Mouse (Mus musculus) ES-Bruce4 (cell line): Measurements from ENCODE around the gene 2200002D01Rik. TPM values are rescaled to one million over a fixed set of nuclear protein-coding genes. Genes with fewer than 3 reads are reported as not detected.
A peak's percentile ranks its signal among the peaks of the same experiment; 100 is the strongest.

Experiments
- H3K27ac ChIP-seq: 2 replicates; pipeline ENCODE4 v1.5.1; 2012; ENCODE audit warnings: low read length, inconsistent platforms; ENCODE audit not compliant: insufficient read depth
- H3K27me3 ChIP-seq: 2 replicates; pipeline ENCODE4 v1.6.1; 2012; ENCODE audit warnings: mild to moderate bottlenecking, low read length, inconsistent platforms; ENCODE audit not compliant: control insufficient read depth, poor library complexity, insufficient read depth, severe bottlenecking
- H3K36me3 ChIP-seq: 2 replicates; pipeline ENCODE4 v1.6.1; 2012; ENCODE audit warnings: inconsistent platforms, mild to moderate bottlenecking, low read length, moderate library complexity; ENCODE audit not compliant: control insufficient read depth, poor library complexity, insufficient read depth, severe bottlenecking
- H3K4me1 ChIP-seq: one replicate; pipeline ENCODE4 v1.8.1; 2011; ENCODE audit warnings: low read length; ENCODE audit not compliant: control insufficient read depth, insufficient read depth
- H3K4me3 ChIP-seq: 2 replicates; pipeline ENCODE4 v1.5.1; 2011; ENCODE audit warnings: low read depth, mild to moderate bottlenecking, low read length
- H3K9ac ChIP-seq: 2 replicates; pipeline ENCODE4 v1.6.1; 2012; ENCODE audit warnings: low read depth, mild to moderate bottlenecking, inconsistent platforms; ENCODE audit not compliant: poor library complexity, severe bottlenecking
- H3K9me3 ChIP-seq: replicated peaks from 2 replicates; pipeline ENCODE4 v1.6.1; 2012; ENCODE audit warnings: mild to moderate bottlenecking, low read length, inconsistent platforms; ENCODE audit not compliant: control insufficient read depth, poor library complexity, insufficient read depth, severe bottlenecking
- CTCF ChIP-seq: IDR thresholded peaks from one replicate; pipeline ENCODE4 v1.8.1; 2011; ENCODE audit warnings: low read depth, low read length
- EP300 ChIP-seq: IDR thresholded peaks from 2 replicates; pipeline ENCODE4 v1.6.1; 2011; ENCODE audit warnings: low read depth, low read length; ENCODE audit not compliant: insufficient read depth
- POLR2A ChIP-seq: IDR thresholded peaks from one replicate; pipeline ENCODE4 v1.8.1; 2011; ENCODE audit warnings: low read length; ENCODE audit not compliant: insufficient read depth
- polyA plus RNA-seq: library from polyadenylated mRNA; stranded (reverse); fragments of >200 nt; gene quantifications from 2 replicates; pipeline ENCODE4 v1.2.4, GENCODE M21; 2011; ENCODE audit warnings: low read depth; ENCODE audit not compliant: missing spikeins, insufficient read depth, insufficient read length

2200002D01Rik gene
- polyA plus RNA-seq, 1 experiment: 34.1 TPM

GRCm38 (mm10) chr7:29257368-29257767 lies 9.1 kb upstream of the 2200002D01Rik start:
- Histone ChIP-seq H3K36me3 (peaks cover 29% of the 10 kb centered on the region), H3K9me3 (no peaks in the 10 kb centered on the region), H3K27me3 (no peaks in the 10 kb centered on the region), H3K27ac (no peak overlapping the region), H3K9ac (no peak overlapping the region), H3K4me3 (no peak overlapping the region), H3K4me1 (no peaks in the 10 kb centered on the region)
- TF ChIP-seq POLR2A (no peak), CTCF (no peak), EP300 (no peak)

- Histone ChIP-seq H3K9ac (no peak overlapping the region), H3K4me1 (no peaks in the 10 kb centered on the region), H3K4me3 (no peak overlapping the region), H3K9me3 (no peaks in the 10 kb centered on the region), H3K27me3 (no peaks in the 10 kb centered on the region), H3K36me3 (peaks cover 29% of the 10 kb centered on the region), H3K27ac (no peak overlapping the region)
- TF ChIP-seq CTCF: no peak
- no peak for TF ChIP-seq EP300
Observed at GRCm38 (mm10) chr7:29255875-29256274, 7.6 kb upstream of the 2200002D01Rik start.

- Histone ChIP-seq H3K27me3 (no peaks in the 10 kb centered on the region), H3K9ac (no peak overlapping the region), H3K36me3 (peaks cover 29% of the 10 kb centered on the region), H3K4me1 (no peaks in the 10 kb centered on the region), H3K27ac (no peak overlapping the region), H3K9me3 (no peaks in the 10 kb centered on the region), H3K4me3 (no peak overlapping the region)
- TF ChIP-seq CTCF (no peak), EP300 (no peak), POLR2A (no peak)
Observed at GRCm38 (mm10) chr7:29253842-29254241, 5.6 kb upstream of the 2200002D01Rik start.

- Histone ChIP-seq H3K4me3 (no peak overlapping the region), H3K27me3 (no peaks in the 10 kb centered on the region), H3K9ac (no peak overlapping the region)
Observed at GRCm38 (mm10) chr7:29251166-29251565, 2.9 kb upstream of the 2200002D01Rik start.

GRCm38 (mm10) chr7:29247706-29248105 lies 560 bp downstream of the 2200002D01Rik start:
- peak overlapping the region; percentile 59 for H3K27ac ChIP-seq

More at GRCm38 (mm10) chr7:29251166-29251565, 2.9 kb upstream of the 2200002D01Rik start:
- H3K4me1 ChIP-seq: no peaks in the 10 kb centered on the region
- no peaks in the 10 kb centered on the region for H3K9me3 ChIP-seq
- TF ChIP-seq CTCF: no peak
- TF ChIP-seq POLR2A: no peak
- TF ChIP-seq EP300: no peak
- no peak overlapping the region for H3K27ac ChIP-seq
- peaks cover 10% of the 10 kb centered on the region for H3K36me3 ChIP-seq

GRCm38 (mm10) chr7:29247314-29247700 lies 959 bp downstream of the 2200002D01Rik start:
- Histone ChIP-seq H3K9me3 (no peaks in the 10 kb centered on the region), H3K27me3 (no peaks in the 10 kb centered on the region), H3K36me3 (no peaks in the 10 kb centered on the region), H3K4me3 (peak overlapping the region; percentile 44), H3K9ac (peak overlapping the region; percentile 59), H3K27ac (peak overlapping the region; percentile 59; the same call in 1 of the 2 replicates), H3K4me1 (no peaks in the 10 kb centered on the region)
- TF ChIP-seq POLR2A (no peak), EP300 (0 out of 2 replicates have a peak, but pooled peaks have one; percentile 47), CTCF (peak; percentile 92)

More at GRCm38 (mm10) chr7:29247706-29248105, 560 bp downstream of the 2200002D01Rik start:
- TF ChIP-seq POLR2A: no peak
- no peak for TF ChIP-seq CTCF
- no peaks in the 10 kb centered on the region for H3K27me3 ChIP-seq
- no peaks in the 10 kb centered on the region for H3K36me3 ChIP-seq
- H3K9ac ChIP-seq: peak overlapping the region; percentile 59
- no peaks in the 10 kb centered on the region for H3K9me3 ChIP-seq
- H3K4me3 ChIP-seq: peak overlapping the region; percentile 44
- H3K4me1 ChIP-seq: no peaks in the 10 kb centered on the region
